Mouse (Mus musculus) embryonic facial prominence, embryonic 10.5 days (tissue): Measurements from ENCODE around the gene Nudt6. TPM values are rescaled to one million over a fixed set of nuclear protein-coding genes. Genes with fewer than 3 reads are reported as not detected.

Experiments
- DNase-seq: peaks from one replicate; pipeline ENCODE4 v3.0.0-alpha.2; 2017; ENCODE audit warnings: low spot score
- H3K27ac ChIP-seq: fragments of 300-500 bp; sonication (generic); replicated peaks from 2 replicates; pipeline ENCODE4 v1.5.1; 2016; ENCODE audit warnings: mild to moderate bottlenecking
- H3K27me3 ChIP-seq: fragments of 300-500 bp; sonication (generic); replicated peaks from 2 replicates; pipeline ENCODE4 v1.6.1; 2016; ENCODE audit warnings: low read depth, mild to moderate bottlenecking; ENCODE audit not compliant: poor library complexity, severe bottlenecking
- H3K36me3 ChIP-seq: fragments of 300-500 bp; sonication (generic); replicated peaks from 2 replicates; pipeline ENCODE4 v1.6.1; 2016; ENCODE audit warnings: mild to moderate bottlenecking, moderate library complexity
- H3K4me1 ChIP-seq: fragments of 300-500 bp; sonication (generic); 2 replicates; pipeline ENCODE4 v1.6.1; 2016
- H3K4me3 ChIP-seq: fragments of 300-500 bp; sonication (generic); 2 replicates; pipeline ENCODE4 v1.5.1; 2016; ENCODE audit warnings: mild to moderate bottlenecking, moderate library complexity
- H3K9me3 ChIP-seq: fragments of 300-500 bp; sonication (generic); 2 replicates; pipeline ENCODE4 v1.6.1; 2016; ENCODE audit warnings: mild to moderate bottlenecking
- WGBS: fragments of 180-500 bp; shearing (Covaris S2); methylation state at CpG from one replicate; pipeline ENCODE4 v1.1.7; 2016; 5-methylcytosine and 5-hydroxymethylcytosine counted together
- polyA plus RNA-seq: library from polyadenylated mRNA; unstranded; fragments of >200 nt; fragmentation: Nextera tagmentation; extraction: Ambion mirVana; gene quantifications from 2 replicates; pipeline ENCODE4 v1.2.1, GENCODE M21; 2016

Gene Nudt6
- polyA plus RNA-seq, 1 experiment from 2014 or later: 4.2 TPM

GRCm38 (mm10) chr3:37379201-37379600 is 40.8 kb downstream of the Nudt6 start:
- no peak overlapping the region for H3K27ac ChIP-seq
- DNase-seq: no peak
- no peaks in the 10 kb centered on the region for H3K36me3 ChIP-seq
- H3K4me3 ChIP-seq: no peak overlapping the region
- H3K9me3 ChIP-seq: no peaks in the 10 kb centered on the region
- peaks cover 13% of the 10 kb centered on the region for H3K4me1 ChIP-seq
- 83% methylated on average over 14 of the region's 14 CpGs for WGBS
- no peaks in the 10 kb centered on the region for H3K27me3 ChIP-seq

- no peak overlapping the region for H3K4me3 ChIP-seq
- H3K27me3 ChIP-seq: no peaks in the 10 kb centered on the region
- H3K36me3 ChIP-seq: no peaks in the 10 kb centered on the region
- DNase-seq: no peak
- WGBS: 81% methylated on average over 6 of the region's 6 CpGs
- H3K9me3 ChIP-seq: no peaks in the 10 kb centered on the region
- no peak overlapping the region for H3K27ac ChIP-seq
- H3K4me1 ChIP-seq: peaks cover 12% of the 10 kb centered on the region
Observed at GRCm38 (mm10) chr3:37378412-37378811, 41.6 kb downstream of the Nudt6 start.

DNA sequence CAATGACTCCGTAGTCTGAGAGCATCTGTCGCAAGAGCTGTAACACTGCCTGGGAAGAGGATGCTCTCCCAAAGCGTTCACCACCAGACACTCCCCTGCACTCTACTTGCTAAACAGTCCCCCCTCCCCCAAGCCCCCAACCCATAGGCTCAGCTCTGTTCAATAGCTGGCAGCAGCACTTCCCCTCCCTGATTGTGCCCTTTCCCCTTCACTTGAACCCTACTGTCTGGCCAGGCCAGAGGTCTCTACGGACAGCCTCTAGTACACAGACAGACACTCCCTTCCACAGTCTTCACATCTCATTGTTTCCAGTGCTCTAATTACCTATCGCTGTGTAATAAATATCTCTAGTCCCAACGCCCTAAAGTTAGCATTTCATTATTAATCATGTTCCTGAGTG is 42.1 kb downstream of the Nudt6 start:
- DNase-seq: no peak
- H3K36me3 ChIP-seq: no peaks in the 10 kb centered on the region
- H3K27me3 ChIP-seq: no peaks in the 10 kb centered on the region
- H3K4me3 ChIP-seq: no peak overlapping the region
- no peak overlapping the region for H3K27ac ChIP-seq
- 80% methylated on average over 6 of the region's 6 CpGs for WGBS
- H3K4me1 ChIP-seq: peaks cover 7% of the 10 kb centered on the region
- no peaks in the 10 kb centered on the region for H3K9me3 ChIP-seq

DNA sequence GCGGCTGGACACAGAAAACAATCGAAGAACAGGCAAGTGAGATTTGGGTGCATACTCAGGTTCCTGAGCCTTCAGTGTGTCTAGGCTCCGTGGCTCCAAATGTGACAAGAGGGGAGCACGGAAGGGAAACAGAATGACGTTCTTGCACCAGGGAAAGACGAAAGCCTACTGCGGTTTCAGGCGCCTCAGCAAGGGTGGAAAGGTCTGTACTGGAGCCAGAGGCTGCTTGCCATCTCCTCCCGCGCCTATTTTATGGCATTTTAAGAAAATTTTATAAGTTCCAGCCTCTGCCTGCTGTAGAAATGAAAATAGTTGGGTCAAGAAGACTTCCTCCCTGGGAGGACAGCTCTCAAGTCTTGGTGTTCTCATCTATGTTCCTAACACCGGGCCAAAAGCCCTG is 46.3 kb downstream of the Nudt6 start:
- H3K27ac ChIP-seq: no peak overlapping the region
- H3K36me3 ChIP-seq: no peaks in the 10 kb centered on the region
- DNase-seq: no peak
- H3K4me1 ChIP-seq: peaks cover 6% of the 10 kb centered on the region
- no peaks in the 10 kb centered on the region for H3K27me3 ChIP-seq
- no peak overlapping the region for H3K4me3 ChIP-seq
- no peaks in the 10 kb centered on the region for H3K9me3 ChIP-seq
- 91% methylated on average over 11 of the region's 11 CpGs for WGBS

GRCm38 (mm10) chr3:37370407-37370806 is 49.6 kb downstream of the Nudt6 start:
- WGBS: 76% methylated on average over 4 of the region's 4 CpGs
- no peak overlapping the region for H3K27ac ChIP-seq
- no peaks in the 10 kb centered on the region for H3K27me3 ChIP-seq
- no peak overlapping the region for H3K4me3 ChIP-seq
- no peaks in the 10 kb centered on the region for H3K36me3 ChIP-seq
- no peaks in the 10 kb centered on the region for H3K4me1 ChIP-seq
- no peaks in the 10 kb centered on the region for H3K9me3 ChIP-seq
- no peak for DNase-seq

GRCm38 (mm10) chr3:37366381-37367053 is 53.5 kb downstream of the Nudt6 start:
- H3K36me3 ChIP-seq: no peaks in the 10 kb centered on the region
- WGBS: 70% methylated on average over 4 of the region's 4 CpGs
- DNase-seq: no peak

DNA sequence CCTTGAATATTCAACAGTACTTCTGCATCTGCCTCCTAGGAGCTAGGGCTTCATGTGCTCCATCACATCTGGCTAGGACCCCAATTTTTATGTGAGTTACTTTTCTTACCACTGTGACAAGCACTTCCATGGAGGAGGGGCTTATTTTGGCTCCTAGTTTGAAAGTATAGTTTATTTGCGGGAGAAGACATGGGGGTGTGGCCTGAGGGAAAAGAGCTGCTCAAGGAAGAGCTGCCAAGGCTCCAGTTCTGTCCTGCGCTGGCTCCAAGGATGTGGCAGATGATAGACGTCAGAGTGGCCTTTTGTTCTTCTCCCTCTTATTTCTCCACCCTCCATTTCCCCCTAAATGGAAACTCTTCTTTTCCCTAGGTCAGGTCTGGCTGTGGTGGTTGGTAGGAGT is 54.0 kb downstream of the Nudt6 start:
- WGBS: 50% methylated on average over 3 of the region's 3 CpGs
- Histone ChIP-seq H3K9me3 (no peaks in the 10 kb centered on the region), H3K4me1 (no peaks in the 10 kb centered on the region), H3K27ac (no peak overlapping the region), H3K27me3 (no peaks in the 10 kb centered on the region), H3K36me3 (no peaks in the 10 kb centered on the region), H3K4me3 (no peak overlapping the region)
- no peak for DNase-seq

More at GRCm38 (mm10) chr3:37366381-37367053, 53.5 kb downstream of the Nudt6 start:
- no peaks in the 10 kb centered on the region for H3K27me3 ChIP-seq
- H3K9me3 ChIP-seq: no peaks in the 10 kb centered on the region
- H3K4me1 ChIP-seq: no peaks in the 10 kb centered on the region
- H3K27ac ChIP-seq: no peak overlapping the region
- no peak overlapping the region for H3K4me3 ChIP-seq

GRCm38 (mm10) chr3:37365144-37365543 is 54.9 kb downstream of the Nudt6 start:
- Histone ChIP-seq H3K27ac (no peak overlapping the region), H3K9me3 (no peaks in the 10 kb centered on the region), H3K4me1 (no peaks in the 10 kb centered on the region), H3K27me3 (no peaks in the 10 kb centered on the region), H3K36me3 (no peaks in the 10 kb centered on the region), H3K4me3 (no peak overlapping the region)
- no peak for DNase-seq
- 78% methylated on average over 4 of the region's 4 CpGs for WGBS

- DNase-seq: no peak
- no peaks in the 10 kb centered on the region for H3K9me3 ChIP-seq
- H3K4me3 ChIP-seq: no peak overlapping the region
- WGBS: 86% methylated on average over 9 of the region's 9 CpGs
- H3K4me1 ChIP-seq: no peaks in the 10 kb centered on the region
- H3K27me3 ChIP-seq: no peaks in the 10 kb centered on the region
- H3K36me3 ChIP-seq: no peaks in the 10 kb centered on the region
- no peak overlapping the region for H3K27ac ChIP-seq
Observed at GRCm38 (mm10) chr3:37360729-37361128, 59.3 kb downstream of the Nudt6 start.

Other genes with a start within 250 kb of the Nudt6 start
- gene Il21, start 187.6 kb downstream of the Nudt6 start, polyA plus RNA-seq: 0.05 TPM in 1 of 2 replicates, not detected in the other
- gene Bbs12, start 107.7 kb downstream of the Nudt6 start, polyA plus RNA-seq: 8.6 and 8.7 TPM in 2 replicates
- 1.4 and 2.4 TPM in 2 replicates for gene Cetn4, start 107.5 kb downstream of the Nudt6 start, polyA plus RNA-seq
- gene Fgf2, start 71.9 kb downstream of the Nudt6 start, polyA plus RNA-seq: 0.36 and 0.41 TPM in 2 replicates
- 49.8 and 51.7 TPM in 2 replicates for gene Spata5, start 315 bp downstream of the Nudt6 start, polyA plus RNA-seq
- gene Spry1, start 219.7 kb upstream of the Nudt6 start, polyA plus RNA-seq: 17.9 and 18.4 TPM in 2 replicates